25 mouse cellular contexts compared by ENCODE assay signal in the genomic region with DNA sequence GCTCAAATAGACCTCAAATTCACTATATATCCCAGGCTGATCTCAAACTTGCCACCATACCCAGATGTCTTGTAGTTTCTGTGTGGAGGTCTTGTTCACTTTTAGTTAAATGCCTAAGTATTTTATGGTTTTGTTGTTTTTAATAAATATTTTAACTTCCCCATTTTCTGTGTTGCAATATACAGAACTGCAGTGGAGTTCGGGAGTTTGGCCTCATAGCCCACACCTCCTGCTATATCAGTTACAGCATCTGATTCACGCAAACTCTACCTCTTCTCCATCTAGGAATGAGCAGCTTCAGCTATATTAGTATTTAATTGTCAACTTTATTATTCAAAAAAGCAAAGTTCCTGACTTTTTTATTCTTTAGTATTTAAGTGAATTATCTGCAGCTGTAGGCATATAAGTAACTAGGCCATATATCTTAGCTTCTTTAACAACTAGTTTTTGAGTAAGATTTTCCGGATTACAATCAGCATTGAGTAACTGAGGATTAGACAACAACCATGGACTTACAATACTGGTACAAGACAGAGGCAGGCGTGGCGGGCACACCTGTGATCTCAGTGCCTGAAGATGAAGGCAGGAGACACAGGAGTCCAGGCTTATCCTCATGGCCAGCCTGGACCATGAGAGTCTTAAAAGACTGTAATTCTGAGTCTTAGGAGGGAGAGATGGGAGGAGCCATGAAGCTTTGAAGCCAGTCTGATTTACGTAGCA. TPM values are rescaled to one million over a fixed set of nuclear protein-coding genes. Genes with fewer than 3 reads are reported as not detected.
DNase-seq lines count a peak whose midpoint lies in the region; ATAC-seq lines count a peak whose summit lies in the region.
"Had no signal": no experiment of that assay in that cellular context is flagged by ENCODE, and none has a peak within 500 bp of the region (broad histone marks: within the 10 kb centered on the region; RNA-seq: fewer than 3 reads in every experiment).

No protein-coding gene starts in this region.

- H3K4me3 ChIP-seq in heart, embryonic 10.5 days = no peak overlapping the region
- no peak overlapping the region for H3K4me3 ChIP-seq in heart, embryonic 12.5 days
- H3K4me3 ChIP-seq in macrophage (ENCODE audit: inconsistent target) = no peak overlapping the region
- no peak overlapping the region for H3K4me3 ChIP-seq in forebrain, embryonic 11.5 days (ENCODE audit: low read depth, low read length)
- H3K4me3 ChIP-seq: embryonic facial prominence, embryonic 15.5 days; erythroblast, embryonic 14.5 days; forebrain, embryonic 12.5 days; heart, embryonic 13.5 days; hindbrain, embryonic 12.5 days had no signal

- H3K36me3 ChIP-seq in heart, embryonic 10.5 days = peaks cover 34% of the 10 kb centered on the region
- peaks cover 43% of the 10 kb centered on the region for H3K36me3 ChIP-seq in heart, embryonic 12.5 days
- H3K36me3 ChIP-seq in macrophage (ENCODE audit: inconsistent target) = peaks cover 29% of the 10 kb centered on the region
- H3K36me3 ChIP-seq in forebrain, embryonic 11.5 days (ENCODE audit: control insufficient read depth, insufficient read depth, low read length) = no peaks in the 10 kb centered on the region; the same call in 1 of the 2 replicates

- H3K27ac ChIP-seq in heart, embryonic 10.5 days = no peak overlapping the region
- H3K27ac ChIP-seq in heart, embryonic 12.5 days (ENCODE audit: poor library complexity, severe bottlenecking) = no peak overlapping the region
- 0 out of 2 replicates have a peak overlapping the region, but pooled peaks have one; percentile 3 for H3K27ac ChIP-seq in macrophage
- no peak overlapping the region for H3K27ac ChIP-seq in forebrain, embryonic 11.5 days (ENCODE audit: low read depth, low read length)
- H3K27ac ChIP-seq: embryonic facial prominence, embryonic 15.5 days; forebrain, embryonic 12.5 days; heart, embryonic 13.5 days; hindbrain, embryonic 12.5 days had no signal

- no peaks in the 10 kb centered on the region for H3K9me3 ChIP-seq in heart, embryonic 10.5 days
- H3K9me3 ChIP-seq in heart, embryonic 12.5 days (replicated peaks) = no peaks in the 10 kb centered on the region
- no peaks in the 10 kb centered on the region for H3K9me3 ChIP-seq in forebrain, embryonic 11.5 days (ENCODE audit: control insufficient read depth, low read length)
- H3K9me3 ChIP-seq: embryonic facial prominence, embryonic 15.5 days; forebrain, embryonic 12.5 days; heart, embryonic 13.5 days; hindbrain, embryonic 12.5 days had no signal

- no peaks in the 10 kb centered on the region for H3K79me2 ChIP-seq in macrophage (ENCODE audit: inconsistent target)

- no peak overlapping the region for H3K4me2 ChIP-seq in heart, embryonic 12.5 days
- no peak overlapping the region for H3K4me2 ChIP-seq in forebrain, embryonic 11.5 days (ENCODE audit: low read depth, low read length, severe bottlenecking)
- H3K4me2 ChIP-seq: embryonic facial prominence, embryonic 15.5 days; forebrain, embryonic 12.5 days; heart, embryonic 13.5 days; hindbrain, embryonic 12.5 days had no signal

- no peaks in the 10 kb centered on the region for H3K4me1 ChIP-seq in heart, embryonic 10.5 days
- no peaks in the 10 kb centered on the region for H3K4me1 ChIP-seq in heart, embryonic 12.5 days (replicated peaks)
- no peaks in the 10 kb centered on the region for H3K4me1 ChIP-seq in forebrain, embryonic 11.5 days (replicated peaks; ENCODE audit: control insufficient read depth, insufficient read depth, low read length)
- H3K4me1 ChIP-seq: embryonic facial prominence, embryonic 15.5 days; heart, embryonic 13.5 days; hindbrain, embryonic 12.5 days had no signal

- H3K9ac ChIP-seq in heart, embryonic 12.5 days = no peak overlapping the region
- H3K9ac ChIP-seq in forebrain, embryonic 11.5 days (ENCODE audit: low read length) = no peak overlapping the region
- H3K9ac ChIP-seq: embryonic facial prominence, embryonic 15.5 days; forebrain, embryonic 12.5 days; heart, embryonic 13.5 days; hindbrain, embryonic 12.5 days had no signal

- WGBS in heart, embryonic 10.5 days = 87% methylated on average over 6 of the region's 6 CpGs
- WGBS in heart, embryonic 12.5 days = 87% methylated on average over 6 of the region's 6 CpGs
- 76% methylated on average over 6 of the region's 6 CpGs for WGBS in macrophage (ENCODE audit: missing documents)
- WGBS in forebrain, embryonic 11.5 days = 86% methylated on average over 6 of the region's 6 CpGs

- peak; percentile 48 for DNase-seq in heart, embryonic 10.5 days (ENCODE audit: low spot score)
- DNase-seq in fat pad, adult 2 months (ENCODE audit: extremely low read depth, low read depth, low spot score) = peak; percentile 73
- DNase-seq in forebrain, embryonic 11.5 days (ENCODE audit: low spot score) = no peak
- no peak for DNase-seq in spleen, postnatal 4 days (ENCODE audit: low spot score in 2 of 2)
- DNase-seq in layer of hippocampus, postnatal 25 days (ENCODE audit: extremely low spot score in 1 of 2, low spot score in 1 of 2) = no peak
- DNase-seq: adrenal gland, postnatal 14 days; cerebellum, adult 18-20 months; cerebellum, adult 9-11 months; embryo, embryonic 11 days; gastrocnemius, postnatal 14 days; heart, adult 18-20 months; heart, postnatal 36 days had no signal

- ATAC-seq in heart, embryonic 12.5 days (ENCODE audit: insufficient number of reproducible peaks, low FRiP score) = no peak
- ATAC-seq in forebrain, embryonic 11.5 days (replicated peaks; ENCODE audit: low FRiP score) = no peak
- ATAC-seq: activated CD4-positive, CD25-positive, alpha-beta regulatory T cell, adult 4 months; forebrain, embryonic 16.5 days; hindbrain, embryonic 16.5 days; inflammation-experienced regulatory T-cells, adult 6 months; Patski had no signal

- H3K27me3 ChIP-seq in heart, embryonic 10.5 days (ENCODE audit: insufficient read depth, poor library complexity, severe bottlenecking) = no peaks in the 10 kb centered on the region
- H3K27me3 ChIP-seq in heart, embryonic 12.5 days (replicated peaks) = no peaks in the 10 kb centered on the region
- no peaks in the 10 kb centered on the region for H3K27me3 ChIP-seq in forebrain, embryonic 11.5 days (ENCODE audit: control insufficient read depth, insufficient read depth, low read length)
- H3K27me3 ChIP-seq: CH12.LX; embryonic facial prominence, embryonic 15.5 days; forebrain, embryonic 12.5 days; heart, embryonic 13.5 days; hindbrain, embryonic 12.5 days; Patski had no signal

RNA-seq across cellular contexts. Expression of gene Ide, which starts 29.7 kb away (rescaled TPM):
- 49.9 and 63.3 TPM in 2 replicates for polyA plus RNA-seq in heart, embryonic 10.5 days (2016; fragmentation: Nextera tagmentation; extraction: Ambion mirVana)
- polyA plus RNA-seq in heart, embryonic 12.5 days (2016; fragmentation: Nextera tagmentation; extraction: Ambion mirVana) = 62.0 and 62.7 TPM in 2 replicates
- total RNA-seq in macrophage (2018; cell fraction: chromatin; rRNA removed) = 100 to 1,000 TPM in 11 of 26 experiments, 10 to 100 TPM in 14, 1 to 10 TPM in 1; 7.7 to 132 (median 83.5) TPM
- total RNA-seq in macrophage (2018; cell fraction: cytosol; rRNA removed) = 10 to 100 TPM; 46.8 to 68.2 (median 59.2) TPM
- total RNA-seq in macrophage (2018; cell fraction: nucleus; rRNA removed) = 100 to 1,000 TPM in 1 of 26 experiments, 10 to 100 TPM in 25; 16.4 to 104 (median 55.1) TPM
- 42.9 to 68.4 TPM (median 54.3 TPM) in 3 replicates for polyA plus RNA-seq in macrophage (2018)
- 64.7 and 71.6 TPM in 2 replicates for polyA plus RNA-seq in forebrain, embryonic 11.5 days (2014; fragmentation: Nextera tagmentation; extraction: Ambion mirVana)
- 10 to 100 TPM; 36.6 to 39.3 TPM for total RNA-seq in layer of hippocampus, postnatal 25 days (2021)

Comparison
In these comparisons a context has a peak if more than half of its experiments do, and no peak if none do; other contexts are left out.
1. DNase-seq: peak in heart, embryonic 10.5 days (single experiment) and fat pad, adult 2 months (single experiment); none in forebrain, embryonic 11.5 days (single experiment), spleen, postnatal 4 days (0 of 2) and layer of hippocampus, postnatal 25 days (0 of 2).